Mouse (Mus musculus): ENCODE data around the gene Lgr4. TPM values are rescaled to one million over a fixed set of nuclear protein-coding genes. Genes with fewer than 3 reads are reported as not detected.

Gene Lgr4
- polyA plus RNA-seq, 1 experiment from 2014 or later = 39.0 TPM

- Histone ChIP-seq H3K36me3 (ENCODE audit: control insufficient read depth, insufficient read depth, low read length) (peaks cover 16% of the 10 kb centered on the region), H3K9ac (replicated peaks; ENCODE audit: low read depth, low read length) (no peak overlapping the region), H3K4me3 (ENCODE audit: low read depth, low read length) (no peak overlapping the region), H3K27ac (ENCODE audit: low read length) (peak overlapping the region; percentile 72; the same call in 1 of the 2 replicates), H3K4me1 (ENCODE audit: control insufficient read depth, insufficient read depth, low read length) (0 out of 2 replicates have a peak, but pooled peaks cover 3% of the 10 kb centered on the region), H3K9me3 (ENCODE audit: control insufficient read depth, low read depth, low read length) (no peaks in the 10 kb centered on the region), H3K4me2 (replicated peaks; ENCODE audit: low read depth, low read length) (no peak overlapping the region), H3K27me3 (ENCODE audit: control insufficient read depth, insufficient read depth, low read length) (no peaks in the 10 kb centered on the region)
- ATAC-seq (ENCODE audit: insufficient number of reproducible peaks, insufficient read depth, low FRiP score, low read depth) = no peak
- WGBS = 74% methylated on average over 2 of the region's 2 CpGs
Measured at GRCm38 (mm10) chr2:110037221-110037620, 119.8 kb downstream of the Lgr4 start.

DNA sequence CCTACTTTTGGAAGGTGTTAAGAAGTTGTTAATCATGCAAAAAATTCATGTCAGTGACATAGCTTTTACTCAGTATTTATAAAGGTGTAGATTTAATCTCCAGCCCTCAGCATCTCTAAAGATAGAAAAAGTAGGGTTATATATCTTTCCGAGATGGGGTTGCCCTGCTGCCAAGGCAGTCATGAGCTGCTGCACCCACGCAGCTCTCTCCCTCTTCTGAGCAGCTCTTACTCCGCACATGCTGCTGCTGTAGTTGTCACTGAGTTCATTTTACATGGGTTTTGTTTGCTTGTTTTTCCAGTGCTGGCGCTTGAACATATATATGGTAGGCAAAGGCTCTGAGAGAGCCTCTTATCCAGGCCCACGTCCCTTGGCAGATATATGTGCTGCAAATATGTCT is 120.9 kb downstream of the Lgr4 start:
- ATAC-seq (ENCODE audit: insufficient number of reproducible peaks, insufficient read depth, low FRiP score, low read depth) = no peak
- H3K4me3 ChIP-seq (ENCODE audit: low read depth, low read length) = no peak overlapping the region
- no peak overlapping the region for H3K27ac ChIP-seq (ENCODE audit: low read length)
- no peaks in the 10 kb centered on the region for H3K9me3 ChIP-seq (ENCODE audit: control insufficient read depth, low read depth, low read length)
- WGBS = 56% methylated on average over 5 of the region's 5 CpGs
- H3K4me1 ChIP-seq (ENCODE audit: control insufficient read depth, insufficient read depth, low read length) = 0 out of 2 replicates have a peak, but pooled peaks cover 3% of the 10 kb centered on the region
- no peak overlapping the region for H3K4me2 ChIP-seq (replicated peaks; ENCODE audit: low read depth, low read length)
- no peak overlapping the region for H3K9ac ChIP-seq (replicated peaks; ENCODE audit: low read depth, low read length)
- no peaks in the 10 kb centered on the region for H3K27me3 ChIP-seq (ENCODE audit: control insufficient read depth, insufficient read depth, low read length)
- H3K36me3 ChIP-seq (ENCODE audit: control insufficient read depth, insufficient read depth, low read length) = peaks cover 12% of the 10 kb centered on the region

DNA sequence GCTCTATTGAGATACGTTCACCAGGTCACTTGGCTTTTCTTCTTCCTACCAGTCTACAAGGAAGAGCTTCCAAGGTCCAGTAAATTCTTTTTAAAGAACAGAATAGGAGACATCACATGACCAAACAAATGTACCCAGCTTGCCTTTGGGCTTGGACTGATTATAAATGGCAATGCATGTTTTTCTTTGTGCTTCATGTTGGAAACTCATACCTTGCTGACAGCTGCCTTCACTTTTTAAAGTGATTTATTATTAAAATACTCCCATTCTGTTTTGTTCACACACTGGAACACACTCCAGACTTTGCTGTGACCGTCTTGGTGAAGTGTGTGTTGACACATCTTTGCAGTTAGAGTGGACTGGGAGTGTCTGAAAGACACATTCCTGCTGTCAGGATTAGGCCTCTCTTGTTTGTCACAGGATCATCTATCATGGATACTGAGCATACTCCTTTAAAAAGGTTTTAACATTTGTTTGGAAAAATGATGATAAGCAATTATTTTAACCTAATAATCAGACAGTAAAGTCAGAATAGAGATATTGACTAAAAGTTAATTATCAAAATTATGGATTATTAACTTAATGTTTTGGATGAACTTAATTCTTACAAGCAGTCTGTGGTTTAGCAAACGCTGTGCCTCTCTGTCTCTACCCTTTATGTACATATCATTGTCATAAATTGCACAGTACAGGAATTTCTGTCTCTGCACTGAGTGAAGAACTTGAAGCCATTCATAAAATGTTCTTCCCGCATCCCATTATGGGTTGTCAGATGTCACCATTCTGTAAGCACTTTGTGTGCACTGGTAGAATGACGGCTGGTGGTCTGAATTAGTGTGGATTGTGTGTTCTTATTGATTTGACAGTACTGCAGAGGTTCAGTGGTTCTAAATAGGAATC is 125.7 kb downstream of the Lgr4 start:
- H3K4me3 ChIP-seq (ENCODE audit: low read depth, low read length) = no peak overlapping the region
- no peak overlapping the region for H3K27ac ChIP-seq (ENCODE audit: low read length)
- H3K4me1 ChIP-seq (ENCODE audit: control insufficient read depth, insufficient read depth, low read length) = no peaks in the 10 kb centered on the region
- H3K9me3 ChIP-seq (ENCODE audit: control insufficient read depth, low read depth, low read length) = no peaks in the 10 kb centered on the region
- no peak overlapping the region for H3K9ac ChIP-seq (replicated peaks; ENCODE audit: low read depth, low read length)
- WGBS = 35% methylated on average over 5 of the region's 5 CpGs
- no peaks in the 10 kb centered on the region; the same call in 1 of the 2 replicates for H3K36me3 ChIP-seq (ENCODE audit: control insufficient read depth, insufficient read depth, low read length)
- ATAC-seq (ENCODE audit: insufficient number of reproducible peaks, insufficient read depth, low FRiP score, low read depth) = no peak
- no peak overlapping the region for H3K4me2 ChIP-seq (replicated peaks; ENCODE audit: low read depth, low read length)
- H3K27me3 ChIP-seq (ENCODE audit: control insufficient read depth, insufficient read depth, low read length) = no peaks in the 10 kb centered on the region

DNA sequence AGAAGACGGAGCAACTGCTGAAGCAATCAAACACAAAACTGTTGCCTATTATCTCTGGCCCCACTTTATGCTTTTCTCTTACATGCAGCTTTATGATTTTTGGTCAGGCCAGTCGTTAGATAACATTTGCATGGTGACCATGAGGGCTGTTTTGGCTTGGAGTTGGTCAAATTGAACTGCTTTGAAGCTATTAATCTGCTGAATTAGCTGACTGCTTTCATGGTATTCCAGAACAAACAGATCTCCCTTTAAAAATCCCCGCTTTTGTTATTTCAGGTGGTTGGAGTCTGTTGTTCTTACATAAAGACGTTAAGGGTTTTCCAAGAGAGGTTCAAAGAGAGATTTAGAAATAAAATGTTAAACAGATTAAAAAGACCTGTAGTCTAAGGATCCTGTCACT is 141.0 kb downstream of the Lgr4 start:
- no peak overlapping the region for H3K9ac ChIP-seq (replicated peaks; ENCODE audit: low read depth, low read length)

DNA sequence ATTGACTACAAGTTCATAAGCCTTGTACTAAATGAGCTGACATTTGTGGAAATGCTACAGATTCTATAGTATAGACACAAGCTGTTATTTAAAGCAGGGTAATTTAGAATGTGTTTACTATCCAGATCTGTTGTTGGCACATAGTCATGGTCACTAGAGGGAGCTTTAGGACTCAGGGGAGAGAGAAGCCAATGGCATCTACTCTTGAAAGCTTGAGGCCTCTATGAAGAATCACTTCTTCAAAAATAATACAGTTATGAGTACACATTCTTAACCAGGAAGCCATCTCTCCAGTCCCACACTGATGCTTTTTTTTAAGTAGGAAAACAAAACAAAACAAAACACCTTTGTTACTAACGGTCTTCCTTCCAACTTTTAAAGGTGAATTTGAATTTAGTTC is 145.7 kb downstream of the Lgr4 start:
- ATAC-seq (ENCODE audit: insufficient number of reproducible peaks, insufficient read depth, low FRiP score, low read depth) = no peak
- H3K9me3 ChIP-seq (ENCODE audit: control insufficient read depth, low read depth, low read length) = no peaks in the 10 kb centered on the region
- no peaks in the 10 kb centered on the region for H3K4me1 ChIP-seq (ENCODE audit: control insufficient read depth, insufficient read depth, low read length)
- H3K4me2 ChIP-seq (replicated peaks; ENCODE audit: low read depth, low read length) = no peak overlapping the region
- no peaks in the 10 kb centered on the region for H3K36me3 ChIP-seq (ENCODE audit: control insufficient read depth, insufficient read depth, low read length)
- no peaks in the 10 kb centered on the region for H3K27me3 ChIP-seq (ENCODE audit: control insufficient read depth, insufficient read depth, low read length)
- no peak overlapping the region for H3K9ac ChIP-seq (replicated peaks; ENCODE audit: low read depth, low read length)
- no peak overlapping the region for H3K4me3 ChIP-seq (ENCODE audit: low read depth, low read length)
- 88% methylated on average over 1 of the region's 1 CpGs for WGBS
- H3K27ac ChIP-seq (ENCODE audit: low read length) = no peak overlapping the region

More for the DNA sequence above, 141.0 kb downstream of the Lgr4 start:
- Histone ChIP-seq H3K36me3 (ENCODE audit: control insufficient read depth, insufficient read depth, low read length) (no peaks in the 10 kb centered on the region), H3K4me3 (ENCODE audit: low read depth, low read length) (no peak overlapping the region), H3K4me2 (replicated peaks; ENCODE audit: low read depth, low read length) (no peak overlapping the region), H3K9me3 (ENCODE audit: control insufficient read depth, low read depth, low read length) (no peaks in the 10 kb centered on the region), H3K4me1 (ENCODE audit: control insufficient read depth, insufficient read depth, low read length) (no peaks in the 10 kb centered on the region), H3K27ac (ENCODE audit: low read length) (no peak overlapping the region), H3K27me3 (ENCODE audit: control insufficient read depth, insufficient read depth, low read length) (no peaks in the 10 kb centered on the region)
- no peak for ATAC-seq (ENCODE audit: insufficient number of reproducible peaks, insufficient read depth, low FRiP score, low read depth)
- 58% methylated on average over 4 of the region's 4 CpGs for WGBS

Other genes with a start within 250 kb of the Lgr4 start
- 3.1 and 3.2 TPM in 2 replicates for gene Bdnf, start 242.9 kb upstream of the Lgr4 start, polyA plus RNA-seq (2014; fragmentation: Nextera tagmentation; extraction: Ambion mirVana)
- 68.8 and 74.2 TPM in 2 replicates for gene Lin7c, start 26.8 kb upstream of the Lgr4 start, polyA plus RNA-seq (2014; fragmentation: Nextera tagmentation; extraction: Ambion mirVana)
- gene Ccdc34, start 100.2 kb downstream of the Lgr4 start, polyA plus RNA-seq (2014; fragmentation: Nextera tagmentation; extraction: Ambion mirVana) = 53.0 and 53.8 TPM in 2 replicates

Data from stomach, embryonic 14.5 days (tissue).